Mouse (Mus musculus) lung, embryonic 16.5 days (tissue): ENCODE data around the gene Micu1. TPM values are rescaled to one million over a fixed set of nuclear protein-coding genes. Genes with fewer than 3 reads are reported as not detected.

Source experiments
- ATAC-seq: fragments of 200-750 bp; cut with Nextera tagmentation; 2 replicates; pipeline ENCODE4 v1.8.0; 2017; ENCODE audit warnings: low read depth, mild to moderate bottlenecking, moderate library complexity
- H3K27ac ChIP-seq: fragments of 300-500 bp; sonication (generic); 2 replicates; pipeline ENCODE4 v1.5.1; 2014; ENCODE audit warnings: mild to moderate bottlenecking, control low read depth, low read length
- H3K27me3 ChIP-seq: fragments of 300-500 bp; sonication (generic); 2 replicates; pipeline ENCODE4 v1.6.1; 2014; ENCODE audit warnings: low read depth, low read length, mixed read lengths; ENCODE audit not compliant: control insufficient read depth, insufficient read depth
- H3K36me3 ChIP-seq: fragments of 300-500 bp; sonication (generic); 2 replicates; pipeline ENCODE4 v1.6.1; 2014; ENCODE audit warnings: low read length; ENCODE audit not compliant: control insufficient read depth, insufficient read depth
- H3K4me1 ChIP-seq: fragments of 300-500 bp; sonication (generic); replicated peaks from 2 replicates; pipeline ENCODE4 v1.6.1; 2014; ENCODE audit warnings: low read length, mixed read lengths; ENCODE audit not compliant: control insufficient read depth, insufficient read depth
- H3K4me2 ChIP-seq: fragments of 300-500 bp; sonication (generic); 2 replicates; pipeline ENCODE4 v1.6.1; 2014; ENCODE audit warnings: low read depth, low read length, control low read depth
- H3K4me3 ChIP-seq: fragments of 300-500 bp; sonication (generic); 2 replicates; pipeline ENCODE4 v1.5.1; 2014; ENCODE audit warnings: mild to moderate bottlenecking, low read length, control low read depth
- H3K9ac ChIP-seq: fragments of 300-500 bp; sonication (generic); 2 replicates; pipeline ENCODE4 v1.6.1; 2014; ENCODE audit warnings: low read length, control low read depth
- H3K9me3 ChIP-seq: fragments of 300-500 bp; sonication (generic); 2 replicates; pipeline ENCODE4 v1.6.1; 2016; ENCODE audit warnings: low read length; ENCODE audit not compliant: control insufficient read depth
- WGBS: fragments of 180-500 bp; shearing (Covaris S2); extraction: QIAGEN DNeasy Blood & Tissue Kit; methylation state at CpG from one replicate; pipeline ENCODE4 v1.1.7; 2014; 5-methylcytosine and 5-hydroxymethylcytosine counted together
- polyA plus RNA-seq: library from polyadenylated mRNA; unstranded; fragments of >200 nt; fragmentation: Nextera tagmentation; extraction: Ambion mirVana; gene quantifications from 2 replicates; pipeline ENCODE4 v1.2.1, GENCODE M21; 2015

Micu1 gene
- polyA plus RNA-seq, 1 experiment from 2014 or later: 68.8 TPM

GRCm38 (mm10) chr10:59790291-59790929 lies 88.1 kb downstream of the Micu1 start:
- H3K4me3 ChIP-seq: no peak overlapping the region
- H3K27ac ChIP-seq: no peak overlapping the region
- no peaks in the 10 kb centered on the region for H3K9me3 ChIP-seq
- 84% methylated on average over 11 of the region's 11 CpGs for WGBS
- H3K4me1 ChIP-seq: no peaks in the 10 kb centered on the region
- H3K36me3 ChIP-seq: no peaks in the 10 kb centered on the region
- H3K4me2 ChIP-seq: no peak overlapping the region
- H3K27me3 ChIP-seq: no peaks in the 10 kb centered on the region
- no peak for ATAC-seq
- no peak overlapping the region for H3K9ac ChIP-seq

DNA sequence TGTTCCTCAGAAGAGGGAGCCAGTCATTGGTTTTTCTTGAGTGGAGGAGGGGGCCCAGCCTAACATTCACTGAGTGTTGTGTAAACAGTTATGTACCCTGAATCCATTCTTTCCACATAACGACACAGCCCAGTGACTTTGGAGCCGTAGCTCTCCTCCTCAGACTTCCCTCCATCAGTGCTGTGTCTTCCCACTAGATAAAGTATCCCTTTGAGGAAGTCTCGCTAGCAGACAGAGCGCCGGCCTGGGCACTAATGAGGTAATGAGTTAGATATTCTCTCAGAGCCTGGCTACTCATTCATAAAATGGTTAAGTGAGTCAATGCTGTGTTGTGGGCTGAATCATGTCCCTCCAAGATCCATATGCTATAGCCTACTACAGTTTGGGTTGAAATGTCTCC lies 89.6 kb downstream of the Micu1 start:
- no peak for ATAC-seq
- no peak overlapping the region for H3K27ac ChIP-seq
- H3K27me3 ChIP-seq: no peaks in the 10 kb centered on the region

DNA sequence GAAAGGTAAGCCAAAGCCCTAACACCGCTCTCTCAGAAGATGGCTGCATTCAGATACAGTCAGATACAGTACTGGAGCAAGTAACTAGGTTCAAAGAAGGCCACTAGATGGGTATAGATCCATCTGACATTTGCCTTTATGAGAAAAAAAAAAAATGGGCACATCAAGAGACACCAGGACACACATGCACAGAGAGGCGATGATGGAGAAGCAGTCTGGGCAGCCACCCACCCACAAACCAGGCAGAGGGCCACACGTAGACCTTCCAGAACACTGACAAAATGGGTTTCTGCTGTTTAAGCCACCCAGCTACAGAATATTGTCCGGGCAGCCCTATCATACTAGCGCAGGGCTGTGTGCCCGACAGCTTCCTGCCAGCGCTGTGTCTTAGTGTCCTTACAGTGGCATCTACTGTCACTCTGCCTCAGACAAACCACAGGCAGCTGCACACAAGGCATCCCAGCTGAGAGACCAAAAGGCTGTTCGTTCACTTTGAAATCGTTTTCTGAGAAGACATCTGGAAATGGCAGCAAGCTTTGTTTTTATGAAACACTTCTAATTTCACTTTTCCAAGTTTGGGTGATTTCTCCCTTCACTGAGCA lies 90.4 kb downstream of the Micu1 start:
- no peaks in the 10 kb centered on the region for H3K4me1 ChIP-seq
- H3K4me3 ChIP-seq: no peak overlapping the region
- no peaks in the 10 kb centered on the region for H3K27me3 ChIP-seq
- no peaks in the 10 kb centered on the region for H3K9me3 ChIP-seq
- H3K36me3 ChIP-seq: no peaks in the 10 kb centered on the region
- no peak overlapping the region for H3K27ac ChIP-seq
- no peak overlapping the region for H3K9ac ChIP-seq
- 89% methylated on average over 9 of the region's 9 CpGs for WGBS
- no peak for ATAC-seq
- H3K4me2 ChIP-seq: no peak overlapping the region

More for the DNA sequence above, 89.6 kb downstream of the Micu1 start:
- Histone ChIP-seq H3K9me3 (no peaks in the 10 kb centered on the region), H3K9ac (no peak overlapping the region), H3K36me3 (no peaks in the 10 kb centered on the region), H3K4me2 (no peak overlapping the region), H3K4me1 (no peaks in the 10 kb centered on the region), H3K4me3 (no peak overlapping the region)
- WGBS: 71% methylated on average over 5 of the region's 5 CpGs

DNA sequence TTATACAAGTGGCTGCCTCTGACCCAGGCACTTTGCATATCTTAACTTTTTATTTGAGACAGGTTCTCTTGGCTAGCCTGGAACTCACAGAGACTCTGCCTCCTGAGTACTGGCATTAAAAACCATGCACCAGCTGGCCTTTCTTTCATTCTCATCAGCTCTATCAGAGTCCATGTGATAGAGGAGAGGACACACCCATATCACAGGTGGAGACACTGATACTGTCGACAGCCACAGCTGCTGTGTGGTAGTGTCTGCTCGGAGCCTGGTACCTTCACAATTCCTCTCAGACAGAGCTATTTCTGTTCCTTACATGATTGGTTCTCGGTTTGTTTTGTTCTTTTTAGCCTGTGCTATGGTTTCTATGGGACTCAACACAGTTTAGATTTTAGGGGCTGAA lies 91.2 kb downstream of the Micu1 start:
- no peaks in the 10 kb centered on the region for H3K4me1 ChIP-seq
- no peak overlapping the region for H3K4me2 ChIP-seq
- H3K27me3 ChIP-seq: no peaks in the 10 kb centered on the region
- no peak for ATAC-seq
- H3K9ac ChIP-seq: no peak overlapping the region
- no peak overlapping the region for H3K4me3 ChIP-seq
- no peaks in the 10 kb centered on the region for H3K9me3 ChIP-seq
- no peaks in the 10 kb centered on the region for H3K36me3 ChIP-seq
- WGBS: 71% methylated on average over 3 of the region's 3 CpGs
- no peak overlapping the region for H3K27ac ChIP-seq

- no peak for ATAC-seq
- Histone ChIP-seq H3K27ac (no peak overlapping the region), H3K9ac (no peak overlapping the region), H3K4me1 (peaks cover 6% of the 10 kb centered on the region), H3K9me3 (no peaks in the 10 kb centered on the region), H3K27me3 (no peaks in the 10 kb centered on the region), H3K4me2 (no peak overlapping the region), H3K4me3 (no peak overlapping the region), H3K36me3 (no peaks in the 10 kb centered on the region)
- WGBS: 87% methylated on average over 7 of the region's 7 CpGs
These were observed 92.8 kb downstream of the Micu1 start for GRCm38 (mm10) chr10:59795085-59795484.

- peaks cover 6% of the 10 kb centered on the region for H3K4me1 ChIP-seq
- H3K27ac ChIP-seq: no peak overlapping the region
- 74% methylated on average over 4 of the region's 4 CpGs for WGBS
- no peak overlapping the region for H3K4me3 ChIP-seq
- H3K4me2 ChIP-seq: no peak overlapping the region
- H3K9me3 ChIP-seq: no peaks in the 10 kb centered on the region
- H3K36me3 ChIP-seq: no peaks in the 10 kb centered on the region
- no peaks in the 10 kb centered on the region for H3K27me3 ChIP-seq
- H3K9ac ChIP-seq: no peak overlapping the region
- no peak for ATAC-seq
These were observed 93.6 kb downstream of the Micu1 start for GRCm38 (mm10) chr10:59795902-59796301.

- Histone ChIP-seq H3K27me3 (no peaks in the 10 kb centered on the region), H3K36me3 (no peaks in the 10 kb centered on the region), H3K4me1 (peaks cover 6% of the 10 kb centered on the region), H3K4me2 (no peak overlapping the region), H3K9me3 (no peaks in the 10 kb centered on the region), H3K27ac (no peak overlapping the region), H3K4me3 (no peak overlapping the region), H3K9ac (no peak overlapping the region)
- ATAC-seq: no peak
- 79% methylated on average over 3 of the region's 3 CpGs for WGBS
These were observed 96.1 kb downstream of the Micu1 start for GRCm38 (mm10) chr10:59798371-59798770.

DNA sequence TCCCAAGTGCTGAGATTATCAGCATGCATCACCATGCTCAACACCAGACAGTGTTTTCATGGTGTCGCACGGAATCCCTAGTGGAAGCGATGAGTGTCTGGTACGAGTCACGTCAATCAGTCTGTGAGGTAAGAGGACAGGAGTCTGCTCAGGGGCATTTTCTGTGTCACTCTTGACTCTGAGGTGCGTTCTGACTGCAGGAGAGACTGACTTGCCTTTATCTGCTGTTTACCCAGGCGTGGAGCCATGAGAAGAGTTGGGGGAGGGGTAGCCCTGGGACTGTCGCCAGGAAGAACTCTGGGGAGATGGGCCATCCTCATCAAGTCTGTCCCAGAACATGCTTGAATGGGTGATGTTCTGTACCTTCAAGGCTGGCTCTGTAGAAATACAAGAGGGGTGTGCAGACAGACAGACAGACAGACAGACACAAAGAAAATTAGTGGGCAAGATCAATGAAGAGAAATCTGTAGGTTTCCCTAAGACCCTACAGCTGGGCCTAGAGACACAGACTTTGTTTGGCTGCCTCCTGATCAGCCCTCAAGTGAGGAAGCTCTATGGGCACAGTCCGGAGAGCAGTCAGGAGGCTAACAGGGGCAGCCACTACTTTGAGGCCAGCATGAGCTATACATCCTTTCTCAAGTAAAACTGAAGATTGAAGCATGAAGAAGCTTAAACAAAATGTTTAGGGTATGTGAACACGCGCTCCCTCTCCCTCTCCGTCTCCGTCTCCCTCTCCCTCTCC lies 97.2 kb downstream of the Micu1 start:
- WGBS: 46% methylated on average over 13 of the region's 13 CpGs
- Histone ChIP-seq H3K4me3 (no peak overlapping the region), H3K4me1 (peaks cover 6% of the 10 kb centered on the region), H3K9ac (no peak overlapping the region), H3K36me3 (no peaks in the 10 kb centered on the region), H3K9me3 (no peaks in the 10 kb centered on the region), H3K4me2 (no peak overlapping the region), H3K27ac (no peak overlapping the region), H3K27me3 (no peaks in the 10 kb centered on the region)
- no peak for ATAC-seq

GRCm38 (mm10) chr10:59800159-59800558 lies 97.9 kb downstream of the Micu1 start:
- no peak overlapping the region for H3K4me3 ChIP-seq
- H3K4me1 ChIP-seq: peaks cover 6% of the 10 kb centered on the region
- no peak overlapping the region for H3K9ac ChIP-seq
- H3K27ac ChIP-seq: no peak overlapping the region
- no peak overlapping the region for H3K4me2 ChIP-seq
- no peaks in the 10 kb centered on the region for H3K27me3 ChIP-seq
- H3K9me3 ChIP-seq: no peaks in the 10 kb centered on the region
- H3K36me3 ChIP-seq: no peaks in the 10 kb centered on the region
- ATAC-seq: no peak
- 40% methylated on average over 10 of the region's 10 CpGs for WGBS
